Mouse (Mus musculus) 3134 (cell line): ENCODE measurements around the gene Eif4e.
A peak's percentile ranks its signal among the peaks of the same experiment; 100 is the strongest.

Experiments used
- DNase-seq: peaks from one replicate; pipeline ENCODE4 v3.0.0-alpha.2; 2011; ENCODE audit warnings: low spot score; ENCODE audit not compliant: insufficient read length; ENCODE audit errors: extremely low read depth

Eif4e gene

GRCm38 (mm10) chr3:138526073-138526915 lies at the start of gene Eif4e:
TSS of gene Eif4e (plus strand) at chr3:138526179.
- DNase-seq, result peak; percentile 92

GRCm38 (mm10) chr3:138479489-138479888 lies 46.5 kb upstream of the Eif4e start:
- DNase-seq, result no peak

GRCm38 (mm10) chr3:138481526-138482284 lies 44.3 kb upstream of the Eif4e start:
- no peak for DNase-seq

GRCm38 (mm10) chr3:138483240-138483639 lies 42.7 kb upstream of the Eif4e start:
- DNase-seq, result no peak

GRCm38 (mm10) chr3:138488584-138489326 lies 37.2 kb upstream of the Eif4e start:
- DNase-seq, result no peak

GRCm38 (mm10) chr3:138489327-138490033 lies 36.5 kb upstream of the Eif4e start, which contains the start of gene Metap1:
TSS of gene Metap1 (minus strand) at chr3:138489515.
- peak; percentile 92 for DNase-seq

GRCm38 (mm10) chr3:138490034-138490337 lies 36.0 kb upstream of the Eif4e start:
- no peak for DNase-seq

GRCm38 (mm10) chr3:138493668-138494067 lies 32.3 kb upstream of the Eif4e start:
- DNase-seq, result no peak

GRCm38 (mm10) chr3:138494565-138494964 lies 31.4 kb upstream of the Eif4e start:
- no peak for DNase-seq

GRCm38 (mm10) chr3:138495166-138496145 lies 30.5 kb upstream of the Eif4e start:
- DNase-seq, result peak; percentile 26

- no peak for DNase-seq
These were observed 27.2 kb upstream of the Eif4e start for GRCm38 (mm10) chr3:138498731-138499130.

- no peak for DNase-seq
These were observed 25.9 kb upstream of the Eif4e start for GRCm38 (mm10) chr3:138499854-138500740.

GRCm38 (mm10) chr3:138503754-138504153 lies 22.2 kb upstream of the Eif4e start:
- no peak for DNase-seq

GRCm38 (mm10) chr3:138506749-138507148 lies 19.2 kb upstream of the Eif4e start:
- DNase-seq, result no peak

- no peak for DNase-seq
These were observed 16.4 kb upstream of the Eif4e start for GRCm38 (mm10) chr3:138509581-138509980.

- no peak for DNase-seq
These were observed 15.5 kb upstream of the Eif4e start for GRCm38 (mm10) chr3:138510471-138510870.

- no peak for DNase-seq
These were observed 12.7 kb upstream of the Eif4e start for GRCm38 (mm10) chr3:138513243-138513642.

- no peak for DNase-seq
These were observed 11.2 kb upstream of the Eif4e start for GRCm38 (mm10) chr3:138514749-138515148.
